Mouse (Mus musculus): ENCODE results near the gene Tspan31.

DNA sequence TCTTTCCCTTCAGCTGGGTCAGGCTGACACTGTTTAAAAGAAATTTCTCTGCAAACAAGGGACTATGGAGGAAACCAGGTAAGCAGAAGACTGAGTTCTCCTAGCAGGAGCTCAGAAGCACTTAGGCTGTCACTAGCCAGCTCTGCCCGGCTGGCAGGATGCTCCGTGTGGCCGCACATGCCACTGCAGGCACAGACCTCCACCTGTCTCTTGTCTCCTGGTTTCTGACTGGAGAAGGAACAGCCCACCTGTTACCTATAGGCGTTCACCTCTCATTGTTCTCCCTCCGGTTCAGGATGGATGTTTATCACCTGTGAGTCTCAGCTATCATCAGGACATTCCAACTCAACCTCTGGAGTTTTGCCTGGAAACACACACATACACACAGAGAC is 13.8 kb upstream of the Tspan31 start:
- no peak for TF ChIP-seq MAFK (IDR thresholded peaks at IDR 0.05; ENCODE audit: insufficient replicate concordance, low read length)
- no peak for TF ChIP-seq GABPA (IDR thresholded peaks at IDR 0.05; ENCODE audit: insufficient replicate concordance, low read depth, low read length)

Measured in CH12.LX (cell line).